Mouse (Mus musculus) small intestine, adult 10 weeks (tissue): ENCODE results near the gene Ccnb2. TPM values are rescaled to one million over a fixed set of nuclear protein-coding genes. Genes with fewer than 3 reads are reported as not detected.

ENCODE experiments used
- polyA plus RNA-seq: library from polyadenylated mRNA; stranded (reverse); fragments of 350-450 nt; fragmentation: Illumina TruSeq; extraction: RNeasy Lipid Tissue Mini Kit (QIAGEN cat#74804); gene quantifications from one replicate; pipeline ENCODE4 v1.2.3, GENCODE M21; 2014; ENCODE audit warnings: low replicate concordance

Ccnb2 gene
- polyA plus RNA-seq, result 10.4 TPM

GRCm38 (mm10) chr9:70421257-70422056 is at the start of gene Ccnb2:
Gene Ccnb2 (minus strand): TSS chr9:70421547.

Other genes starting within 250 kb of the Ccnb2 start
- gene Myo1e, start 214.2 kb downstream of the Ccnb2 start, polyA plus RNA-seq, result 19.4 TPM
- 64.7 TPM for gene Rnf111, start 82.2 kb upstream of the Ccnb2 start, polyA plus RNA-seq
- 80.8 TPM for gene Sltm, start 121.2 kb upstream of the Ccnb2 start, polyA plus RNA-seq
- gene Gm10642, start 234.7 kb upstream of the Ccnb2 start, polyA plus RNA-seq, result not detected
- gene Mindy2, start 235.6 kb upstream of the Ccnb2 start, polyA plus RNA-seq, result 27.4 TPM